Mouse (Mus musculus): Measurements from ENCODE around the gene Gm12216.

- TF ChIP-seq CTCF (IDR thresholded peaks at IDR 0.05; ENCODE audit: extremely low read depth, insufficient read depth, low read length) = no peak
- no peak for TF ChIP-seq POLR2A (IDR thresholded peaks at IDR 0.05; ENCODE audit: extremely low read depth, insufficient read depth, low read length)
These were observed 77.8 kb downstream of the Gm12216 start for GRCm38 (mm10) chr11:53781201-53781775.
